Mouse (Mus musculus): ENCODE data around the gene Rad54l. TPM values are rescaled to one million over a fixed set of nuclear protein-coding genes. Genes with fewer than 3 reads are reported as not detected.

Gene Rad54l
- total and polyA plus RNA-seq, 3 experiments: 22.8 to 53.3 (median 28.8) TPM

DNA sequence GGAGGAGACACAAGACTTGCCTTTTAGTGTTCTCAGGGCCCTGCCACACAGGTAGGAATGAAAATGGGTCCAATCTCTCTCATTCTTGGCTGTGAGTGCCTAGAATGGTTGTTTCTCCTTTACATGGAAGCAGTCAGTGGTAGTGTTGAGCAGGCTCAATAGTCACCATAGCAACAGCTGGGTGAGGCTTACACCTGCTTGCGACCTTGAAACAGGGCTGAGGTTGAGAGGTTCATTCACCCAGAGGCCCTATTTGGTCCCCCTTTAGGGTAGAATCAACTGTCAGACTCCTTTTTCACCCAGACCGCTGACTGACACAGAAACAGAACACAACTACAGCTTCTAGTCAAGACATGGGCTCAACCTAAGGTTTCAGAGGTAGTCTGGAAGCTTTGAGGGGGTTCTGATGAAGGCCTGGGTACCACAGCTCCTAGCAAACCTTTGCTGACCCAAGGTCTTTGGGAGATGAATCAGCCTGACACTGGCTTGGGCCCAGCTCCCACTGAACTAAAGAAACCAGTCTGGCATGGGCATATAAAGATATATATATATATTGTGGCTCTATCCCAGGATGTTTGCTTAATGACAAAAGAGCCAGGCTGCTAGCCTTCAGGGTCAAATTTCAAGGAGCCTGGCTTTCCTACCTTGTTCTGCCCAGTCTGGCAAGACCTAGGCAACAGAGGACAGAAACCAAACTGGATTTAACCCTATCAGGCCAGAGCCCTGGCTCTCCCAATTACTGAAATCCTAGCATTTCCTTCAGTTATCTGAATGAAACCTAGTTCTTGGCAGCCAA is 41.5 kb upstream of the Rad54l start:
- H3K9me3 ChIP-seq (replicated peaks; ENCODE audit: low read length): no peaks in the 10 kb centered on the region
- dilution Hi-C loops (cut with MboI; ENCODE audit: extremely low pct_ligation_motif_present, extremely low pct_unique_long_range_greater_than_20kb, low sequenced_read_pairs): no loop called here
- H3K27ac ChIP-seq (ENCODE audit: insufficient read depth, low read depth): no peak overlapping the region
- H3K4me1 ChIP-seq (ENCODE audit: control insufficient read depth in 1 of 2, insufficient read depth in 2 of 2): peaks cover 5 to 30% of the 10 kb centered on the region in 2 experiments
- H3K27me3 ChIP-seq (replicated peaks): no peaks in the 10 kb centered on the region
- in situ Hi-C loops (cut with MboI; ENCODE audit: low pct_ligation_motif_present, low pct_unique_long_range_greater_than_20kb, low sequenced_read_pairs): loop anchor here (25.0 kb wide), 2 partner anchors 172 to 647 kb away; partner anchors contain the start of genes Hpdl, Mutyh and Toe1
- DNase-seq (ENCODE audit: extremely low read depth): no peak
- no peaks in the 10 kb centered on the region for H3K79me2 ChIP-seq (replicated peaks; ENCODE audit: control insufficient read depth, extremely low read depth, insufficient read depth, poor library complexity, severe bottlenecking)
- no peak for TF ChIP-seq RCOR1 (conservative IDR thresholded peaks at IDR 0.05; ENCODE audit: low read depth, low read length)
- TF ChIP-seq PAX5 (IDR thresholded peaks at IDR 0.05; ENCODE audit: low read length): no peak
- TF ChIP-seq RAD21 (IDR thresholded peaks at IDR 0.05; ENCODE audit: low read depth, low read length): no peak
- no peak for TF ChIP-seq USF2 (conservative IDR thresholded peaks at IDR 0.05; ENCODE audit: low read depth, low read length)
- TF ChIP-seq NELFE (IDR thresholded peaks at IDR 0.05; ENCODE audit: low read depth, low read length): no peak
- TF ChIP-seq MAX (IDR thresholded peaks at IDR 0.05; ENCODE audit: low read length): no peak
- peaks cover 6 to 39% of the 10 kb centered on the region in 2 experiments for H3K36me3 ChIP-seq (replicated peaks in 1 of 2; ENCODE audit: control insufficient read depth in 1 of 2, insufficient read depth in 1 of 2, low read length in 1 of 2)
- no peak overlapping the region for H3K4me2 ChIP-seq (ENCODE audit: insufficient read depth, low read depth, poor library complexity, severe bottlenecking)
- no peak overlapping the region for H3K4me3 ChIP-seq (replicated peaks in 1 of 3; ENCODE audit: low read depth in 2 of 3, low read length in 2 of 3, poor library complexity in 1 of 3)
- no peak overlapping the region for H3K9ac ChIP-seq (ENCODE audit: insufficient read depth, low read depth)

- Histone ChIP-seq H3K4me3 (replicated peaks in 1 of 3; ENCODE audit: low read depth in 2 of 3, low read length in 2 of 3, poor library complexity in 1 of 3) (no peak overlapping the region), H3K4me1 (ENCODE audit: control insufficient read depth in 1 of 2, insufficient read depth in 2 of 2) (peaks cover 0 to 30% of the 10 kb centered on the region in 2 experiments; a peak in 2 of 4 replicates), H3K79me2 (replicated peaks; ENCODE audit: control insufficient read depth, extremely low read depth, insufficient read depth, poor library complexity, severe bottlenecking) (no peaks in the 10 kb centered on the region), H3K9me3 (replicated peaks; ENCODE audit: low read length) (no peaks in the 10 kb centered on the region), H3K36me3 (replicated peaks in 1 of 2; ENCODE audit: control insufficient read depth in 1 of 2, insufficient read depth in 1 of 2, low read length in 1 of 2) (peaks cover 25 to 67% of the 10 kb centered on the region in 2 experiments), H3K27me3 (replicated peaks) (no peaks in the 10 kb centered on the region), H3K9ac (ENCODE audit: insufficient read depth, low read depth) (no peak overlapping the region), H3K4me2 (ENCODE audit: insufficient read depth, low read depth, poor library complexity, severe bottlenecking) (no peak overlapping the region), H3K27ac (ENCODE audit: insufficient read depth, low read depth) (no peak overlapping the region)
- no peak for DNase-seq (ENCODE audit: extremely low read depth)
- TF ChIP-seq NELFE (IDR thresholded peaks at IDR 0.05; ENCODE audit: low read depth, low read length) (no peak), EP300 (IDR thresholded peaks at IDR 0.05; ENCODE audit: low read length) (no peak), USF1 (IDR thresholded peaks at IDR 0.05; ENCODE audit: low read depth, low read length) (no peak), ZKSCAN1 (IDR thresholded peaks at IDR 0.05; ENCODE audit: borderline replicate concordance, low read depth, low read length) (no peak), JUN (IDR thresholded peaks at IDR 0.05; ENCODE audit: insufficient read depth, low read depth, low read length) (no peak), UBTF (IDR thresholded peaks at IDR 0.05; ENCODE audit: low read depth, low read length) (no peak), USF2 (conservative IDR thresholded peaks at IDR 0.05; ENCODE audit: low read depth, low read length) (no peak), GABPA (IDR thresholded peaks at IDR 0.05; ENCODE audit: insufficient replicate concordance, low read depth, low read length) (no peak), IRF4 (IDR thresholded peaks at IDR 0.05; ENCODE audit: low read depth, low read length) (no peak), SIN3A (IDR thresholded peaks at IDR 0.05; ENCODE audit: low read length) (no peak)
- dilution Hi-C loops (cut with MboI; ENCODE audit: extremely low pct_ligation_motif_present, extremely low pct_unique_long_range_greater_than_20kb, low sequenced_read_pairs): no loop called here
- in situ Hi-C loops (cut with MboI; ENCODE audit: low pct_ligation_motif_present, low pct_unique_long_range_greater_than_20kb, low sequenced_read_pairs): loop anchor here (25.0 kb wide), 2 partner anchors 175 to 650 kb away; partner anchors contain the start of genes Hpdl, Mutyh and Toe1
These were observed 38.7 kb upstream of the Rad54l start for GRCm38 (mm10) chr4:116162142-116162541.

Measured in CH12.LX (cell line).